Mouse (Mus musculus) stomach, postnatal 0 days (tissue): Measurements from ENCODE around the gene Speer4e.
"Not testable (repeated sequence)": the region's sequence is repeated elsewhere in the genome, so short reads cannot be mapped to it uniquely, and the experiment has no call there.

ENCODE experiments used
- CTCF ChIP-seq: IDR thresholded peaks from 2 replicates; pipeline ENCODE4 v1.5.1; 2016; ENCODE audit warnings: antibody characterized with exemption, low read depth, mild to moderate bottlenecking, moderate library complexity
- EP300 ChIP-seq: optimal IDR thresholded peaks from 2 replicates; pipeline ENCODE3; 2016; ENCODE audit warnings: antibody characterized with exemption

- TF ChIP-seq CTCF, EP300: not testable (repeated sequence)
Measured at GRCm38 (mm10) chr5:14975294-14975693, 37.1 kb upstream of the Speer4e start.
